Mouse (Mus musculus): ENCODE results near the gene Dalrd3. TPM values are rescaled to one million over a fixed set of nuclear protein-coding genes. Genes with fewer than 3 reads are reported as not detected.

Gene Dalrd3
- 253 and 263 TPM in 2 replicates for polyA plus RNA-seq (2015; fragmentation: Nextera tagmentation; extraction: Ambion mirVana)

- no peaks in the 10 kb centered on the region for H3K9me3 ChIP-seq
- H3K36me3 ChIP-seq: peaks cover 38% of the 10 kb centered on the region
- H3K4me2 ChIP-seq (replicated peaks): peak within 1 kb of the TSS; percentile 98
- H3K27ac ChIP-seq (replicated peaks): peak within 1 kb of the TSS; percentile 64
- H3K4me3 ChIP-seq: peak within 1 kb of the TSS; percentile 62
- H3K27me3 ChIP-seq: no peaks in the 10 kb centered on the region
- peak; percentile 65 for ATAC-seq (replicated peaks)
- H3K4me1 ChIP-seq: peaks cover 56% of the 10 kb centered on the region
- WGBS: 5% methylated on average over 42 of the region's 42 CpGs
- H3K9ac ChIP-seq (replicated peaks): peak within 1 kb of the TSS; percentile 58
Observed at GRCm38 (mm10) chr9:108569381-108570206, at the start of gene Dalrd3. Dalrd3 (plus strand) TSS chr9:108569886.

- ATAC-seq (replicated peaks): no peak
- no peak overlapping the region for H3K4me3 ChIP-seq
- no peak overlapping the region for H3K4me2 ChIP-seq (replicated peaks)
- H3K4me1 ChIP-seq: peaks cover 31% of the 10 kb centered on the region
- no peak overlapping the region for H3K9ac ChIP-seq (replicated peaks)
- no peaks in the 10 kb centered on the region for H3K27me3 ChIP-seq
- H3K27ac ChIP-seq (replicated peaks): no peak overlapping the region
- H3K9me3 ChIP-seq: no peaks in the 10 kb centered on the region
- peaks cover 7% of the 10 kb centered on the region; the same call in 1 of the 2 replicates for H3K36me3 ChIP-seq
- WGBS: 53% methylated on average over 2 of the region's 2 CpGs
Observed at GRCm38 (mm10) chr9:108521604-108522003, 48.1 kb upstream of the Dalrd3 start.

GRCm38 (mm10) chr9:108523341-108523740 lies 46.3 kb upstream of the Dalrd3 start:
- Histone ChIP-seq H3K4me1 (peaks cover 31% of the 10 kb centered on the region), H3K4me3 (no peak overlapping the region), H3K4me2 (replicated peaks) (no peak overlapping the region), H3K9me3 (no peaks in the 10 kb centered on the region), H3K9ac (replicated peaks) (no peak overlapping the region), H3K27ac (replicated peaks) (no peak overlapping the region), H3K36me3 (peaks cover 9% of the 10 kb centered on the region), H3K27me3 (no peaks in the 10 kb centered on the region)
- 92% methylated on average over 4 of the region's 4 CpGs for WGBS
- ATAC-seq (replicated peaks): no peak

GRCm38 (mm10) chr9:108525400-108525799 lies 44.3 kb upstream of the Dalrd3 start:
- Histone ChIP-seq H3K4me3 (no peak overlapping the region), H3K4me2 (replicated peaks) (no peak overlapping the region), H3K9me3 (no peaks in the 10 kb centered on the region), H3K36me3 (peaks cover 25% of the 10 kb centered on the region), H3K27me3 (no peaks in the 10 kb centered on the region), H3K9ac (replicated peaks) (no peak overlapping the region), H3K27ac (replicated peaks) (no peak overlapping the region), H3K4me1 (peaks cover 13% of the 10 kb centered on the region)
- 80% methylated on average over 3 of the region's 3 CpGs for WGBS
- ATAC-seq (replicated peaks): no peak

- no peaks in the 10 kb centered on the region for H3K4me1 ChIP-seq
- no peaks in the 10 kb centered on the region for H3K27me3 ChIP-seq
- no peak overlapping the region for H3K4me3 ChIP-seq
- ATAC-seq (replicated peaks): no peak
- no peak overlapping the region for H3K4me2 ChIP-seq (replicated peaks)
- H3K9me3 ChIP-seq: no peaks in the 10 kb centered on the region
- H3K27ac ChIP-seq (replicated peaks): no peak overlapping the region
- H3K36me3 ChIP-seq: peaks cover 72% of the 10 kb centered on the region
- no peak overlapping the region for H3K9ac ChIP-seq (replicated peaks)
- WGBS: 96% methylated on average over 1 of the region's 1 CpGs
Observed at GRCm38 (mm10) chr9:108530954-108531353, 38.7 kb upstream of the Dalrd3 start.

GRCm38 (mm10) chr9:108531496-108531895 lies 38.2 kb upstream of the Dalrd3 start:
- H3K36me3 ChIP-seq: peaks cover 76% of the 10 kb centered on the region
- 94% methylated on average over 1 of the region's 1 CpGs for WGBS
- no peaks in the 10 kb centered on the region for H3K9me3 ChIP-seq
- no peaks in the 10 kb centered on the region for H3K27me3 ChIP-seq
- H3K9ac ChIP-seq (replicated peaks): no peak overlapping the region
- no peak overlapping the region for H3K4me2 ChIP-seq (replicated peaks)
- no peak overlapping the region for H3K27ac ChIP-seq (replicated peaks)
- H3K4me3 ChIP-seq: no peak overlapping the region
- no peak for ATAC-seq (replicated peaks)
- no peaks in the 10 kb centered on the region for H3K4me1 ChIP-seq

GRCm38 (mm10) chr9:108540846-108541245 lies 28.8 kb upstream of the Dalrd3 start:
- H3K36me3 ChIP-seq: peaks cover 83% of the 10 kb centered on the region
- no peak for ATAC-seq (replicated peaks)

GRCm38 (mm10) chr9:108545986-108546385 lies 23.7 kb upstream of the Dalrd3 start:
- ATAC-seq (replicated peaks): no peak
- Histone ChIP-seq H3K4me3 (no peak overlapping the region), H3K4me1 (no peaks in the 10 kb centered on the region), H3K9ac (replicated peaks) (no peak overlapping the region), H3K36me3 (peaks cover 88% of the 10 kb centered on the region), H3K4me2 (replicated peaks) (no peak overlapping the region), H3K9me3 (no peaks in the 10 kb centered on the region), H3K27ac (replicated peaks) (no peak overlapping the region), H3K27me3 (no peaks in the 10 kb centered on the region)
- WGBS: 94% methylated on average over 3 of the region's 3 CpGs

More at GRCm38 (mm10) chr9:108540846-108541245, 28.8 kb upstream of the Dalrd3 start:
- Histone ChIP-seq H3K9ac (replicated peaks) (no peak overlapping the region), H3K9me3 (no peaks in the 10 kb centered on the region), H3K27ac (replicated peaks) (no peak overlapping the region), H3K4me1 (no peaks in the 10 kb centered on the region), H3K27me3 (no peaks in the 10 kb centered on the region), H3K4me2 (replicated peaks) (no peak overlapping the region), H3K4me3 (no peak overlapping the region)

GRCm38 (mm10) chr9:108546875-108547274 lies 22.8 kb upstream of the Dalrd3 start:
- ATAC-seq (replicated peaks): no peak
- H3K4me2 ChIP-seq (replicated peaks): no peak overlapping the region
- H3K4me3 ChIP-seq: no peak overlapping the region
- no peak overlapping the region for H3K27ac ChIP-seq (replicated peaks)
- no peak overlapping the region for H3K9ac ChIP-seq (replicated peaks)
- no peaks in the 10 kb centered on the region for H3K9me3 ChIP-seq
- whole genome bisulfite sequencing: 95% methylated on average over 1 of the region's 1 CpGs
- peaks cover 88% of the 10 kb centered on the region for H3K36me3 ChIP-seq
- no peaks in the 10 kb centered on the region for H3K4me1 ChIP-seq
- H3K27me3 ChIP-seq: no peaks in the 10 kb centered on the region

GRCm38 (mm10) chr9:108559169-108559568 lies 10.5 kb upstream of the Dalrd3 start:
- H3K4me2 ChIP-seq (replicated peaks): no peak overlapping the region
- no peaks in the 10 kb centered on the region for H3K27me3 ChIP-seq
- no peak overlapping the region for H3K27ac ChIP-seq (replicated peaks)
- H3K9ac ChIP-seq (replicated peaks): no peak overlapping the region
- 95% methylated on average over 4 of the region's 4 CpGs for WGBS
- ATAC-seq (replicated peaks): no peak
- H3K9me3 ChIP-seq: no peaks in the 10 kb centered on the region
- peaks cover 14% of the 10 kb centered on the region for H3K4me1 ChIP-seq
- no peak overlapping the region for H3K4me3 ChIP-seq
- peaks cover 65% of the 10 kb centered on the region for H3K36me3 ChIP-seq

- ATAC-seq (replicated peaks): peak; percentile 99
- under 1% methylated on average over 53 of the region's 53 CpGs for WGBS
Observed at GRCm38 (mm10) chr9:108560227-108560841, 9.4 kb upstream of the Dalrd3 start, which contains the start of gene Impdh2. Impdh2 (plus strand) TSS chr9:108560286.

GRCm38 (mm10) chr9:108563671-108564070 lies 6.0 kb upstream of the Dalrd3 start:
- H3K9ac ChIP-seq (replicated peaks): no peak overlapping the region
- no peaks in the 10 kb centered on the region for H3K27me3 ChIP-seq
- H3K9me3 ChIP-seq: no peaks in the 10 kb centered on the region
- WGBS: 91% methylated on average over 8 of the region's 8 CpGs
- peaks cover 43% of the 10 kb centered on the region for H3K36me3 ChIP-seq
- H3K4me2 ChIP-seq (replicated peaks): no peak overlapping the region
- no peak for ATAC-seq (replicated peaks)
- no peak overlapping the region for H3K27ac ChIP-seq (replicated peaks)
- no peak overlapping the region for H3K4me3 ChIP-seq
- peaks cover 36% of the 10 kb centered on the region for H3K4me1 ChIP-seq

More at GRCm38 (mm10) chr9:108560227-108560841, 9.4 kb upstream of the Dalrd3 start, which contains the start of gene Impdh2:
- Histone ChIP-seq H3K9me3 (no peaks in the 10 kb centered on the region), H3K4me2 (replicated peaks) (peak within 1 kb of the TSS; percentile 69), H3K36me3 (peaks cover 68% of the 10 kb centered on the region), H3K27ac (replicated peaks) (peak within 1 kb of the TSS; percentile 80), H3K4me3 (peak within 1 kb of the TSS; percentile 51), H3K4me1 (peaks cover 14% of the 10 kb centered on the region), H3K27me3 (no peaks in the 10 kb centered on the region), H3K9ac (replicated peaks) (peak within 1 kb of the TSS; percentile 60)
